Mouse (Mus musculus) spleen, postnatal 10 days (tissue): Measurements from ENCODE around the gene Vmn1r131.
"Not testable (repeated sequence)": the region's sequence is repeated elsewhere in the genome, so short reads cannot be mapped to it uniquely, and the experiment has no call there.

Experiments
- DNase-seq, 2 experiments: peaks; one replicate each; pipeline ENCODE4 v3.0.0; 2021 to 2022; ENCODE audit warnings: low spot score in 2 of 2

Vmn1r131 gene

GRCm38 (mm10) chr7:21545990-21546389, at the start of gene Vmn1r131:
Gene Vmn1r131 (minus strand): TSS chr7:21546090.
- not testable (repeated sequence) for DNase-seq

- DNase-seq, result not testable (repeated sequence)
Measured at GRCm38 (mm10) chr7:21511480-21511879, 34.4 kb downstream of the Vmn1r131 start, which contains the start of gene Vmn1r130. Gene Vmn1r130 (plus strand): TSS chr7:21511780.
